Mouse (Mus musculus) adrenal gland, postnatal 36 days (tissue): ENCODE measurements around the gene Cryab. TPM values are rescaled to one million over a fixed set of nuclear protein-coding genes. Genes with fewer than 3 reads are reported as not detected.

Source experiments
- DNase-seq, 2 experiments: peaks; one replicate each; pipeline ENCODE4 v3.0.0; 2021; ENCODE audit warnings: mixed read lengths in 1 of 2
- total RNA-seq, 2 experiments: library from RNA; stranded (reverse); gene quantifications; 2 replicates each; pipeline ENCODE4 v1.2.3; 2021

The Cryab gene
- total RNA-seq, 2 experiments from 2014 or later, result 21.2 to 46.6 TPM

GRCm38 (mm10) chr9:50742261-50742660 is 8.9 kb upstream of the Cryab start:
- no peak for DNase-seq

- DNase-seq, result no peak
These were observed 8.4 kb upstream of the Cryab start for GRCm38 (mm10) chr9:50742744-50743143.

- DNase-seq, result no peak
These were observed 5.3 kb upstream of the Cryab start for GRCm38 (mm10) chr9:50745806-50746205.

- peak; percentile 28 to 37 for DNase-seq
These were observed 4.9 kb upstream of the Cryab start, which contains the start of gene 2310030G06Rik for GRCm38 (mm10) chr9:50746214-50746677. Gene 2310030G06Rik (minus strand): TSS chr9:50746536.

GRCm38 (mm10) chr9:50750706-50751105 is 419 bp upstream of the Cryab start:
- no peak for DNase-seq

GRCm38 (mm10) chr9:50752054-50752602 is 1.0 kb downstream of the Cryab start, which contains the start of gene Hspb2:
Gene Hspb2 (minus strand): TSS chr9:50752354.
- no peak for DNase-seq

- DNase-seq, result peak; percentile 67 to 72
These were observed 1.9 kb downstream of the Cryab start for GRCm38 (mm10) chr9:50752784-50753615.

- no peak for DNase-seq
These were observed 2.8 kb downstream of the Cryab start for GRCm38 (mm10) chr9:50753947-50754346.

- no peak for DNase-seq
These were observed 5.6 kb downstream of the Cryab start for GRCm38 (mm10) chr9:50756711-50757110.

GRCm38 (mm10) chr9:50761520-50762243 is 10.6 kb downstream of the Cryab start:
- no peak for DNase-seq

- no peak for DNase-seq
These were observed 12.2 kb downstream of the Cryab start for GRCm38 (mm10) chr9:50763331-50763730.

- DNase-seq, result no peak
These were observed 16.5 kb downstream of the Cryab start for GRCm38 (mm10) chr9:50767531-50768106.

- DNase-seq, result peak; percentile 98
These were observed 17.2 kb downstream of the Cryab start, which contains the start of gene Fdxacb1 for GRCm38 (mm10) chr9:50768107-50769002. Gene Fdxacb1 (plus strand): TSS chr9:50768236.

GRCm38 (mm10) chr9:50770011-50770410 is 18.9 kb downstream of the Cryab start:
- DNase-seq, result no peak

GRCm38 (mm10) chr9:50774026-50774462 is 22.9 kb downstream of the Cryab start:
- DNase-seq, result no peak

- DNase-seq, result peak; percentile 91 to 92
These were observed 24.0 kb downstream of the Cryab start, which contains the start of the genes Alg9 and 1110032A03Rik for GRCm38 (mm10) chr9:50774991-50775612. Gene Alg9 (plus strand): TSS chr9:50775019. Gene 1110032A03Rik (minus strand): TSS chr9:50775520.

GRCm38 (mm10) chr9:50775662-50776126 is 24.6 kb downstream of the Cryab start:
- peak in 1 of 2 experiments; percentile 16 for DNase-seq

GRCm38 (mm10) chr9:50776162-50776760 is 25.1 kb downstream of the Cryab start:
- DNase-seq, result no peak

GRCm38 (mm10) chr9:50782155-50782554 is 31.0 kb downstream of the Cryab start:
- peak; percentile 31 to 32 for DNase-seq

- DNase-seq, result peak in 1 of 2 experiments; percentile 16
These were observed 44.1 kb downstream of the Cryab start for GRCm38 (mm10) chr9:50795266-50795665.
